Mouse (Mus musculus) CH12.LX (cell line): Measurements from ENCODE around the gene Ctnnbip1. TPM values are rescaled to one million over a fixed set of nuclear protein-coding genes. Genes with fewer than 3 reads are reported as not detected.
A peak's percentile ranks its signal among the peaks of the same experiment; 100 is the strongest.

Source experiments
- DNase-seq: peaks from one replicate; pipeline ENCODE4 v3.0.0-alpha.2; 2013; ENCODE audit errors: extremely low read depth
- H3K27ac ChIP-seq: 2 replicates; pipeline ENCODE4 v1.5.1; 2012; ENCODE audit warnings: low read depth, mild to moderate bottlenecking, control low read depth, moderate library complexity; ENCODE audit not compliant: insufficient read depth
- H3K27me3 ChIP-seq: replicated peaks from 2 replicates; pipeline ENCODE3; 2012; ENCODE audit warnings: inconsistent platforms
- H3K36me3 ChIP-seq, 2 experiments: replicated peaks in 1 of 2; 2 replicates each; pipeline versions ENCODE3 to v1.6.1; 2012; ENCODE audit warnings: inconsistent platforms in 1 of 2, low read length in 1 of 2, mild to moderate bottlenecking in 1 of 2, mixed read lengths in 1 of 2, moderate library complexity in 1 of 2; ENCODE audit not compliant: control insufficient read depth in 1 of 2, insufficient read depth in 1 of 2
- H3K4me1 ChIP-seq, 2 experiments: 2 replicates each; pipeline ENCODE4 v1.6.1; 2012; ENCODE audit warnings: inconsistent platforms in 1 of 2, moderate library complexity in 1 of 2; ENCODE audit not compliant: insufficient read depth in 2 of 2, control insufficient read depth in 1 of 2
- H3K4me2 ChIP-seq: 2 replicates; pipeline ENCODE4 v1.6.1; 2012; ENCODE audit warnings: low read depth, mild to moderate bottlenecking, control low read depth; ENCODE audit not compliant: poor library complexity, insufficient read depth, severe bottlenecking
- H3K4me3 ChIP-seq, 3 experiments: fragments of 150-350 bp in 1 of 3; sonication (generic) in 1 of 3; replicated peaks in 1 of 3; 2 replicates each; pipeline versions ENCODE3 to v1.5.1; 2011 to 2012; ENCODE audit warnings: low read depth in 2 of 3, low read length in 2 of 3, mild to moderate bottlenecking in 2 of 3, moderate library complexity in 2 of 3, control low read depth in 1 of 3, improper control_type of control experiment in 1 of 3, inconsistent platforms in 1 of 3, mixed read lengths in 1 of 3; ENCODE audit not compliant: poor library complexity in 1 of 3
- H3K79me2 ChIP-seq: replicated peaks from 2 replicates; pipeline ENCODE4 v1.6.1; 2012; ENCODE audit warnings: mild to moderate bottlenecking, moderate library complexity; ENCODE audit not compliant: control insufficient read depth, poor library complexity, insufficient read depth, severe bottlenecking; ENCODE audit errors: extremely low read depth
- H3K9ac ChIP-seq: 2 replicates; pipeline ENCODE4 v1.6.1; 2012; ENCODE audit warnings: low read depth, mild to moderate bottlenecking, control low read depth, moderate library complexity; ENCODE audit not compliant: insufficient read depth
- H3K9me3 ChIP-seq: replicated peaks from 2 replicates; pipeline ENCODE3; 2012; ENCODE audit warnings: low read length, inconsistent platforms, mixed read lengths
- BHLHE40 ChIP-seq: IDR thresholded peaks from 2 replicates; pipeline ENCODE4 v1.6.1; 2011; ENCODE audit warnings: mild to moderate bottlenecking, low read depth, low read length, improper control_type of control experiment
- CHD2 ChIP-seq: IDR thresholded peaks from 2 replicates; pipeline ENCODE4 v1.6.1; 2011; ENCODE audit warnings: low read length, improper control_type of control experiment
- CTCF ChIP-seq, 2 experiments: IDR thresholded peaks in 1 of 2; conservative IDR thresholded peaks in 1 of 2; 2 replicates each; pipeline ENCODE4 v1.5.1; 2011 to 2012; ENCODE audit warnings: low read depth in 2 of 2, low read length in 2 of 2, improper control_type of control experiment in 1 of 2, inconsistent platforms in 1 of 2, mild to moderate bottlenecking in 1 of 2, moderate library complexity in 1 of 2
- E2F4 ChIP-seq: IDR thresholded peaks from 2 replicates; pipeline ENCODE4 v1.6.1; 2011; ENCODE audit warnings: low read depth, low read length, improper control_type of control experiment; ENCODE audit not compliant: insufficient replicate concordance
- ELF1 ChIP-seq: IDR thresholded peaks from 2 replicates; pipeline ENCODE4 v1.6.1; 2014; ENCODE audit warnings: low read depth, mild to moderate bottlenecking, inconsistent platforms, low read length, improper control_type of control experiment
- EP300 ChIP-seq: IDR thresholded peaks from 2 replicates; pipeline ENCODE4 v1.6.1; 2011; ENCODE audit warnings: low read length, improper control_type of control experiment
- ETS1 ChIP-seq: conservative IDR thresholded peaks from 2 replicates; pipeline ENCODE4 v1.6.1; 2012; ENCODE audit warnings: low read depth, mild to moderate bottlenecking, inconsistent platforms, low read length, improper control_type of control experiment, moderate library complexity
- GABPA ChIP-seq: IDR thresholded peaks from 2 replicates; pipeline ENCODE4 v1.6.1; 2012; ENCODE audit warnings: low read depth, low read length, improper control_type of control experiment, inconsistent platforms; ENCODE audit not compliant: insufficient replicate concordance
- HCFC1 ChIP-seq: IDR thresholded peaks from 2 replicates; pipeline ENCODE4 v1.6.1; 2012; ENCODE audit warnings: low read depth, mild to moderate bottlenecking, inconsistent platforms, low read length, improper control_type of control experiment
- JUND ChIP-seq: conservative IDR thresholded peaks from 2 replicates; pipeline ENCODE4 v1.6.1; 2011; ENCODE audit warnings: low read depth, low read length, improper control_type of control experiment
- MAFK ChIP-seq: IDR thresholded peaks from 2 replicates; pipeline ENCODE4 v1.6.1; 2011; ENCODE audit warnings: low read length, improper control_type of control experiment; ENCODE audit not compliant: insufficient replicate concordance
- MAZ ChIP-seq: IDR thresholded peaks from 2 replicates; pipeline ENCODE4 v1.6.1; 2012; ENCODE audit warnings: low read depth, mild to moderate bottlenecking, inconsistent platforms, low read length, improper control_type of control experiment, moderate library complexity
- MXI1 ChIP-seq: IDR thresholded peaks from 2 replicates; pipeline ENCODE4 v1.6.1; 2011; ENCODE audit warnings: mild to moderate bottlenecking, low read depth, low read length, improper control_type of control experiment
- NELFE ChIP-seq: IDR thresholded peaks from 2 replicates; pipeline ENCODE4 v1.6.1; 2011; ENCODE audit warnings: low read depth, low read length, improper control_type of control experiment
- NRF1 ChIP-seq: IDR thresholded peaks from 2 replicates; pipeline ENCODE4 v1.6.1; 2014; ENCODE audit warnings: low read depth, mild to moderate bottlenecking, inconsistent platforms, low read length, improper control_type of control experiment, moderate library complexity
- PAX5 ChIP-seq: IDR thresholded peaks from 2 replicates; pipeline ENCODE4 v1.6.1; 2012; ENCODE audit warnings: low read length, inconsistent platforms, mixed read lengths
- POLR2A ChIP-seq: IDR thresholded peaks from 2 replicates; pipeline ENCODE4 v1.6.1; 2011; ENCODE audit warnings: low read depth, mild to moderate bottlenecking, improper control_type of control experiment, low read length
- POLR2AphosphoS2 ChIP-seq: IDR thresholded peaks from 2 replicates; pipeline ENCODE4 v1.6.1; 2011; ENCODE audit warnings: low read depth, low read length, improper control_type of control experiment
- RAD21 ChIP-seq: IDR thresholded peaks from 2 replicates; pipeline ENCODE4 v1.6.1; 2011; ENCODE audit warnings: low read depth, mild to moderate bottlenecking, low read length, improper control_type of control experiment, moderate library complexity
- SMC3 ChIP-seq: IDR thresholded peaks from 2 replicates; pipeline ENCODE4 v1.6.1; 2011; ENCODE audit warnings: low read depth, low read length, improper control_type of control experiment
- TCF12 ChIP-seq: IDR thresholded peaks from 2 replicates; pipeline ENCODE4 v1.6.1; 2014; ENCODE audit warnings: low read depth, mild to moderate bottlenecking, inconsistent platforms, low read length, improper control_type of control experiment
- UBTF ChIP-seq: IDR thresholded peaks from 2 replicates; pipeline ENCODE4 v1.6.1; 2012; ENCODE audit warnings: low read depth, mild to moderate bottlenecking, inconsistent platforms, low read length, improper control_type of control experiment, moderate library complexity
- USF2 ChIP-seq: conservative IDR thresholded peaks from 2 replicates; pipeline ENCODE4 v1.6.1; 2011; ENCODE audit warnings: low read depth, low read length, improper control_type of control experiment
- ZMIZ1 ChIP-seq: IDR thresholded peaks from 2 replicates; pipeline ENCODE4 v1.6.1; 2012; ENCODE audit warnings: low read depth, mild to moderate bottlenecking, inconsistent platforms, low read length, improper control_type of control experiment
- ZNF384 ChIP-seq: IDR thresholded peaks from 2 replicates; pipeline ENCODE4 v1.6.1; 2012; ENCODE audit warnings: low read depth, low read length, improper control_type of control experiment, inconsistent platforms
- dilution Hi-C: fragments of 300-500 bp; cut with MboI; formaldehyde crosslinking; loops from 2 replicates; pipeline ENCODE4 v1.14.3; 2020; ENCODE audit warnings: low sequenced_read_pairs; ENCODE audit not compliant: extremely low pct_unique_long_range_greater_than_20kb, extremely low pct_ligation_motif_present
- in situ Hi-C: fragments of 300-500 bp; cut with MboI; formaldehyde crosslinking; loops from 3 replicates; pipeline ENCODE4 v1.14.3; 2019; ENCODE audit warnings: low sequenced_read_pairs, low pct_ligation_motif_present, low pct_unique_long_range_greater_than_20kb, mixed read lengths
- polyA plus RNA-seq: library from polyadenylated mRNA; unstranded; fragments of >175 nt; gene quantifications from 2 replicates; pipeline ENCODE4 v1.2.1, GENCODE M21; 2012; ENCODE audit warnings: low read depth; ENCODE audit not compliant: insufficient read length
- total RNA-seq, 2 experiments: library from RNA; depleted of rRNA; stranded (reverse); fragments of 300-350 nt in 1 of 2; fragments of >200 nt in 1 of 2; gene quantifications; 2 replicates each; pipeline ENCODE4 v1.2.3; 2012 to 2014

Gene Ctnnbip1
- total RNA-seq (2012; rRNA removed) (5.7 and 5.9 TPM in 2 replicates), total RNA-seq (2014; rRNA removed) (4.3 and 4.5 TPM in 2 replicates), polyA plus RNA-seq (5.7 and 8.4 TPM in 2 replicates)

- dilution Hi-C loops: no loop called here
- H3K79me2 ChIP-seq: no peaks in the 10 kb centered on the region
- H3K4me1 ChIP-seq: peaks cover 9 to 12% of the 10 kb centered on the region in 2 experiments
- peak within 1 kb of the TSS; percentile 61 for H3K9ac ChIP-seq
- DNase-seq: peak; percentile 97
- peaks cover 2% of the 10 kb centered on the region for H3K9me3 ChIP-seq
- no peak within 1 kb of the TSS for H3K27ac ChIP-seq
- H3K4me2 ChIP-seq: peak within 1 kb of the TSS; percentile 96
- H3K36me3 ChIP-seq: no peaks in the 10 kb centered on the region
- peak within 1 kb of the TSS; percentile 49 to 66 (median 62) for H3K4me3 ChIP-seq
- peaks cover 28% of the 10 kb centered on the region for H3K27me3 ChIP-seq
- in situ Hi-C loops: no loop called here
- TF ChIP-seq ETS1 (no peak), MXI1 (peak; percentile 29; the same call in 1 of the 2 replicates), POLR2AphosphoS2 (no peak), HCFC1 (peak; percentile 20), JUND (no peak), RAD21 (no peak), UBTF (peak; percentile 90), ZMIZ1 (peak; percentile 32; the same call in 1 of the 2 replicates), POLR2A (peak; percentile 37; the same call in 1 of the 2 replicates), E2F4 (0 out of 2 replicates have a peak, but pooled peaks have one; percentile 35), TCF12 (0 out of 2 replicates have a peak, but pooled peaks have one; percentile 36), ELF1 (0 out of 2 replicates have a peak, but pooled peaks have one; percentile 31), GABPA (no peak), NRF1 (peak; percentile 59), BHLHE40 (no peak), MAZ (0 out of 2 replicates have a peak, but pooled peaks have one; percentile 46), CTCF (conservative IDR thresholded peaks at IDR 0.05 in 1 of 2, IDR thresholded peaks at IDR 0.05 in 1 of 2; ENCODE audit: low read depth in 2 of 2, low read length in 2 of 2) (no peak), CHD2 (no peak)
These were observed at the start of gene Ctnnbip1 for GRCm38 (mm10) chr4:149517868-149518340. Ctnnbip1 (plus strand) TSS chr4:149518236.

GRCm38 (mm10) chr4:149469557-149469956 is 48.5 kb upstream of the Ctnnbip1 start:
- Histone ChIP-seq H3K79me2 (no peaks in the 10 kb centered on the region), H3K4me3 (no peak overlapping the region), H3K4me1 (peaks cover 4 to 16% of the 10 kb centered on the region in 2 experiments), H3K9me3 (peaks cover 5% of the 10 kb centered on the region), H3K4me2 (no peak overlapping the region), H3K27me3 (no peaks in the 10 kb centered on the region), H3K9ac (no peak overlapping the region), H3K36me3 (peaks cover 16 to 51% of the 10 kb centered on the region in 2 experiments), H3K27ac (no peak overlapping the region)
- peak; percentile 32; the same call in 1 of the 2 replicates for TF ChIP-seq BHLHE40
- no peak for TF ChIP-seq ZNF384
- no peak for TF ChIP-seq MAFK
- no peak for TF ChIP-seq SMC3
- peak; percentile 32; the same call in 1 of the 2 replicates for TF ChIP-seq EP300
- TF ChIP-seq GABPA: no peak
- no peak for TF ChIP-seq NELFE
- no peak for TF ChIP-seq PAX5
- TF ChIP-seq JUND: no peak
- no peak for TF ChIP-seq USF2
- peak; percentile 42; the same call in 1 of the 2 replicates for TF ChIP-seq TCF12
- TF ChIP-seq ETS1: no peak
- no peak for TF ChIP-seq RAD21
- dilution Hi-C loops (no loop called here), in situ Hi-C loops (no loop called here)
- DNase-seq: peak; percentile 41
